Mouse (Mus musculus) adrenal gland, postnatal 4 days (tissue): Measurements from ENCODE around the gene Rps29. TPM values are rescaled to one million over a fixed set of nuclear protein-coding genes. Genes with fewer than 3 reads are reported as not detected.
"Not testable (repeated sequence)": the region's sequence is repeated elsewhere in the genome, so short reads cannot be mapped to it uniquely, and the experiment has no call there.

ENCODE experiments used
- DNase-seq, 2 experiments: peaks; one replicate each; pipeline ENCODE4 v3.0.0; 2021 to 2022; ENCODE audit warnings: low spot score in 2 of 2, mixed read lengths in 2 of 2
- total RNA-seq, 2 experiments: library from RNA; stranded (reverse); gene quantifications; 2 replicates each; pipeline ENCODE4 v1.2.3; 2021

Gene Rps29
- total RNA-seq, 2 experiments from 2014 or later, result 1,787 to 1,858 TPM

- no peak for DNase-seq
Measured at GRCm38 (mm10) chr12:69181800-69182199, 22.8 kb upstream of the Rps29 start.

GRCm38 (mm10) chr12:69179371-69179770 lies 20.4 kb upstream of the Rps29 start:
- DNase-seq, result no peak

- no peak for DNase-seq
Measured at GRCm38 (mm10) chr12:69177526-69177925, 18.5 kb upstream of the Rps29 start.

GRCm38 (mm10) chr12:69175975-69176374 lies 17.0 kb upstream of the Rps29 start:
- no peak for DNase-seq

- no peak for DNase-seq
Measured at GRCm38 (mm10) chr12:69171307-69171706, 12.3 kb upstream of the Rps29 start.

GRCm38 (mm10) chr12:69168461-69169106 lies 9.6 kb upstream of the Rps29 start, which contains the start of gene Lrr1:
Lrr1 (plus strand) TSS chr12:69168814.
- DNase-seq, result peak; percentile 63 to 73

GRCm38 (mm10) chr12:69167656-69168460 lies 8.9 kb upstream of the Rps29 start:
- DNase-seq, result no peak

- DNase-seq, result not testable (repeated sequence)
Measured at GRCm38 (mm10) chr12:69166861-69167581, 8.0 kb upstream of the Rps29 start.

GRCm38 (mm10) chr12:69164904-69165303 lies 5.9 kb upstream of the Rps29 start:
- no peak for DNase-seq

GRCm38 (mm10) chr12:69163586-69163985 lies 4.6 kb upstream of the Rps29 start:
- DNase-seq, result not testable (repeated sequence)

- DNase-seq, result not testable (repeated sequence)
Measured at GRCm38 (mm10) chr12:69160677-69161076, 1.7 kb upstream of the Rps29 start.

- DNase-seq, result no peak
Measured at GRCm38 (mm10) chr12:69159578-69159940, 573 bp upstream of the Rps29 start.

GRCm38 (mm10) chr12:69158366-69158764 lies 621 bp downstream of the Rps29 start:
- DNase-seq, result no peak

- no peak for DNase-seq
Measured at GRCm38 (mm10) chr12:69157107-69157506, 1.9 kb downstream of the Rps29 start.

GRCm38 (mm10) chr12:69156436-69156835 lies 2.5 kb downstream of the Rps29 start:
- DNase-seq, result no peak

- no peak for DNase-seq
Measured at GRCm38 (mm10) chr12:69155923-69156322, 3.1 kb downstream of the Rps29 start.

GRCm38 (mm10) chr12:69150049-69150448 lies 8.9 kb downstream of the Rps29 start:
- DNase-seq, result no peak

- DNase-seq, result no peak
Measured at GRCm38 (mm10) chr12:69147166-69147735, 11.7 kb downstream of the Rps29 start.

- DNase-seq, result no peak
Measured at GRCm38 (mm10) chr12:69143460-69143859, 15.5 kb downstream of the Rps29 start.

- no peak for DNase-seq
Measured at GRCm38 (mm10) chr12:69139841-69140240, 19.1 kb downstream of the Rps29 start.

- DNase-seq, result no peak
Measured at GRCm38 (mm10) chr12:69139201-69139600, 19.8 kb downstream of the Rps29 start.

GRCm38 (mm10) chr12:69131981-69132380 lies 27.0 kb downstream of the Rps29 start:
- DNase-seq, result no peak
